Mouse (Mus musculus) midbrain, embryonic 11.5 days (tissue): ENCODE data around the gene Mmp24. TPM values are rescaled to one million over a fixed set of nuclear protein-coding genes. Genes with fewer than 3 reads are reported as not detected.
"Not testable (repeated sequence)": the region's sequence is repeated elsewhere in the genome, so short reads cannot be mapped to it uniquely, and the experiment has no call there.

Source experiments
- ATAC-seq: fragments of 200-750 bp; cut with Nextera tagmentation; 2 replicates; pipeline ENCODE4 v1.8.0; 2017; ENCODE audit warnings: moderate TSS enrichment, moderate library complexity; ENCODE audit not compliant: low FRiP score
- DNase-seq: peaks from one replicate; pipeline ENCODE4 v3.0.0; 2015; ENCODE audit warnings: low spot score; ENCODE audit errors: missing footprints
- H3K27ac ChIP-seq: fragments of 300-500 bp; sonication (generic); 2 replicates; pipeline ENCODE4 v1.5.1; 2014; ENCODE audit warnings: low read depth, low read length
- H3K27me3 ChIP-seq: fragments of 300-500 bp; sonication (generic); 2 replicates; pipeline ENCODE4 v1.6.1; 2014; ENCODE audit warnings: mild to moderate bottlenecking, low read length, moderate library complexity, mixed read lengths; ENCODE audit not compliant: control insufficient read depth, insufficient read depth
- H3K36me3 ChIP-seq: fragments of 300-500 bp; sonication (generic); 2 replicates; pipeline ENCODE4 v1.6.1; 2014; ENCODE audit warnings: mild to moderate bottlenecking, low read length, moderate library complexity, mixed read lengths; ENCODE audit not compliant: control insufficient read depth, insufficient read depth
- H3K4me1 ChIP-seq: fragments of 300-500 bp; sonication (generic); 2 replicates; pipeline ENCODE4 v1.6.1; 2014; ENCODE audit warnings: low read length; ENCODE audit not compliant: control insufficient read depth, insufficient read depth
- H3K4me2 ChIP-seq: fragments of 300-500 bp; sonication (generic); 2 replicates; pipeline ENCODE4 v1.6.1; 2014; ENCODE audit warnings: mild to moderate bottlenecking, moderate library complexity
- H3K4me3 ChIP-seq: fragments of 300-500 bp; sonication (generic); 2 replicates; pipeline ENCODE4 v1.5.1; 2014; ENCODE audit warnings: low read depth, low read length
- H3K9ac ChIP-seq: fragments of 300-500 bp; sonication (generic); 2 replicates; pipeline ENCODE4 v1.6.1; 2014; ENCODE audit warnings: low read length
- H3K9me3 ChIP-seq: fragments of 300-500 bp; sonication (generic); 2 replicates; pipeline ENCODE4 v1.6.1; 2016; ENCODE audit warnings: low read length; ENCODE audit not compliant: control insufficient read depth
- WGBS: fragments of 180-500 bp; shearing (Covaris S2); extraction: QIAGEN DNeasy Blood & Tissue Kit; methylation state at CpG from one replicate; pipeline ENCODE4 v1.1.7; 2014; 5-methylcytosine and 5-hydroxymethylcytosine counted together
- polyA plus RNA-seq: library from polyadenylated mRNA; unstranded; fragments of >200 nt; fragmentation: Nextera tagmentation; extraction: Ambion mirVana; gene quantifications from 2 replicates; pipeline ENCODE4 v1.2.1, GENCODE M21; 2014

Mmp24 gene
- polyA plus RNA-seq, 1 experiment from 2014 or later: 2.0 TPM

- WGBS: 65% methylated on average over 9 of the region's 9 CpGs
- no peak overlapping the region for H3K4me2 ChIP-seq
- no peak overlapping the region for H3K9ac ChIP-seq
- no peaks in the 10 kb centered on the region for H3K27me3 ChIP-seq
- no peak for DNase-seq
- no peak for ATAC-seq
- H3K9me3 ChIP-seq: no peaks in the 10 kb centered on the region
- no peak overlapping the region for H3K27ac ChIP-seq
- no peaks in the 10 kb centered on the region for H3K36me3 ChIP-seq
- H3K4me3 ChIP-seq: no peak overlapping the region
- H3K4me1 ChIP-seq: peaks cover 4% of the 10 kb centered on the region
These were observed 56.2 kb downstream of the Mmp24 start for GRCm38 (mm10) chr2:155831302-155831701.

- H3K9ac ChIP-seq, H3K4me3 ChIP-seq, H3K36me3 ChIP-seq, H3K27me3 ChIP-seq, H3K4me1 ChIP-seq, ATAC-seq, H3K4me2 ChIP-seq, H3K9me3 ChIP-seq, H3K27ac ChIP-seq: not testable (repeated sequence)
- peak; percentile 80 for DNase-seq
- WGBS: 73% methylated on average over 1 of the region's 1 CpGs
These were observed 56.9 kb downstream of the Mmp24 start for GRCm38 (mm10) chr2:155832087-155832486.

GRCm38 (mm10) chr2:155834732-155835131 is 59.6 kb downstream of the Mmp24 start, which contains the start of gene Fam83c:
TSS of gene Fam83c (minus strand) at chr2:155834854.
- DNase-seq (no peak), ATAC-seq (no peak)
- H3K4me2 ChIP-seq: no peak within 1 kb of the TSS
- H3K9ac ChIP-seq: no peak within 1 kb of the TSS
- H3K27me3 ChIP-seq: no peaks in the 10 kb centered on the region
- no peak within 1 kb of the TSS for H3K4me3 ChIP-seq
- 67% methylated on average over 9 of the region's 9 CpGs for WGBS
- no peak within 1 kb of the TSS for H3K27ac ChIP-seq
- no peaks in the 10 kb centered on the region for H3K9me3 ChIP-seq
- no peaks in the 10 kb centered on the region for H3K36me3 ChIP-seq
- no peaks in the 10 kb centered on the region for H3K4me1 ChIP-seq

GRCm38 (mm10) chr2:155837961-155838360 is 62.8 kb downstream of the Mmp24 start:
- Histone ChIP-seq H3K4me2 (no peak overlapping the region), H3K9me3 (no peaks in the 10 kb centered on the region), H3K4me1 (no peaks in the 10 kb centered on the region), H3K27me3 (no peaks in the 10 kb centered on the region), H3K36me3 (no peaks in the 10 kb centered on the region), H3K4me3 (no peak overlapping the region), H3K27ac (no peak overlapping the region), H3K9ac (no peak overlapping the region)
- WGBS: 71% methylated on average over 3 of the region's 3 CpGs
- ATAC-seq: no peak
- peak; percentile 59 for DNase-seq

- WGBS: 86% methylated on average over 4 of the region's 4 CpGs
- no peaks in the 10 kb centered on the region for H3K36me3 ChIP-seq
- no peak for ATAC-seq
- H3K9ac ChIP-seq: no peak overlapping the region
- no peak overlapping the region for H3K4me2 ChIP-seq
- DNase-seq: peak; percentile 59
- H3K27ac ChIP-seq: no peak overlapping the region
- H3K27me3 ChIP-seq: no peaks in the 10 kb centered on the region
- no peak overlapping the region for H3K4me3 ChIP-seq
- H3K4me1 ChIP-seq: no peaks in the 10 kb centered on the region
- no peaks in the 10 kb centered on the region for H3K9me3 ChIP-seq
These were observed 63.8 kb downstream of the Mmp24 start for GRCm38 (mm10) chr2:155838961-155839360.

- Histone ChIP-seq H3K4me2 (no peak overlapping the region), H3K4me1 (no peaks in the 10 kb centered on the region), H3K36me3 (peaks cover 5% of the 10 kb centered on the region; the same call in 1 of the 2 replicates), H3K9ac (no peak overlapping the region), H3K9me3 (no peaks in the 10 kb centered on the region), H3K4me3 (no peak overlapping the region), H3K27ac (no peak overlapping the region), H3K27me3 (no peaks in the 10 kb centered on the region)
- DNase-seq: peak; percentile 23
- ATAC-seq: no peak
- 90% methylated on average over 8 of the region's 8 CpGs for WGBS
These were observed 71.8 kb downstream of the Mmp24 start for GRCm38 (mm10) chr2:155846930-155847329.

- no peaks in the 10 kb centered on the region for H3K27me3 ChIP-seq
- ATAC-seq (no peak), DNase-seq (peak; percentile 97)
- no peaks in the 10 kb centered on the region for H3K9me3 ChIP-seq
- H3K36me3 ChIP-seq: peaks cover 5% of the 10 kb centered on the region; the same call in 1 of the 2 replicates
- no peak overlapping the region for H3K4me2 ChIP-seq
- 31% methylated on average over 6 of the region's 6 CpGs for WGBS
- H3K9ac ChIP-seq: no peak overlapping the region
- H3K27ac ChIP-seq: no peak overlapping the region
- no peaks in the 10 kb centered on the region for H3K4me1 ChIP-seq
- no peak overlapping the region for H3K4me3 ChIP-seq
These were observed 73.1 kb downstream of the Mmp24 start for GRCm38 (mm10) chr2:155848291-155848690.

GRCm38 (mm10) chr2:155849464-155849863 is 74.3 kb downstream of the Mmp24 start:
- Histone ChIP-seq H3K4me2 (no peak overlapping the region), H3K9me3 (no peaks in the 10 kb centered on the region), H3K4me1 (no peaks in the 10 kb centered on the region), H3K4me3 (no peak overlapping the region), H3K27me3 (no peaks in the 10 kb centered on the region), H3K27ac (no peak overlapping the region), H3K36me3 (peaks cover 5% of the 10 kb centered on the region; the same call in 1 of the 2 replicates), H3K9ac (no peak overlapping the region)
- ATAC-seq (no peak), DNase-seq (peak; percentile 57)
- 62% methylated on average over 7 of the region's 7 CpGs for WGBS

GRCm38 (mm10) chr2:155850120-155850519 is 75.0 kb downstream of the Mmp24 start:
- Histone ChIP-seq H3K4me3 (no peak overlapping the region), H3K4me1 (no peaks in the 10 kb centered on the region), H3K9ac (no peak overlapping the region), H3K4me2 (no peak overlapping the region), H3K9me3 (no peaks in the 10 kb centered on the region), H3K27me3 (no peaks in the 10 kb centered on the region), H3K36me3 (peaks cover 5% of the 10 kb centered on the region; the same call in 1 of the 2 replicates), H3K27ac (no peak overlapping the region)
- DNase-seq (no peak), ATAC-seq (no peak)
- 82% methylated on average over 7 of the region's 7 CpGs for WGBS
